Mouse (Mus musculus) cerebellum, adult 2 months (tissue): ENCODE results near the gene Vipr2.

Source experiments
- CTCF ChIP-seq: fragments of 200-500 bp; IDR thresholded peaks from 2 replicates; pipeline ENCODE4 v1.5.1; 2011; ENCODE audit warnings: low read depth, mild to moderate bottlenecking, control low read depth, low read length, moderate library complexity, borderline replicate concordance; ENCODE audit not compliant: insufficient read depth
- POLR2A ChIP-seq: fragments of 200-500 bp; IDR thresholded peaks from 2 replicates; pipeline ENCODE4 v1.6.1; 2011; ENCODE audit warnings: low read length, control low read depth, borderline replicate concordance; ENCODE audit not compliant: insufficient read depth

DNA sequence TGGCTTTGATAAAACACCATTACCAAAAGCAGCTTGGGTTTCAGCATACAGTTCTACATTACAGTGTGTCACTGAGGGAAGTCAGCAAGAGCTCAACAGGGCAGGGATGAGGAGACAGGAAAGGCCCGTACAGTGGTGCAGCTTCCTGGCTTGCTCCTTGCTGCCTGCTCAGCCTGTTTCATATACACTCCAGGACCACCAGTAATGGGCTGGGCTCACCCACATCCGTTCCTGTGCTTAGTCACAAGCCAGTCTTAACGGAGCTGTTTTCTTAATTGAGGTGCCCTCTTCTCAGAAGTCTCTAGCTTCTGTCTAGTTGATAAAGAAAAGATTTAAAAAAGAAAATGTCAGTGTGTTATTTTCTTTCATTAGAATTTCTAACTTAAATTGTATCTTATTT lies 21.4 kb upstream of the Vipr2 start:
- TF ChIP-seq CTCF, result no peak
- no peak for TF ChIP-seq POLR2A
